Mouse (Mus musculus) neural tube, embryonic 10.5 days (tissue): ENCODE data around the gene Mgat4a.
"Not testable (repeated sequence)": the region's sequence is repeated elsewhere in the genome, so short reads cannot be mapped to it uniquely, and the experiment has no call there.

Source experiments
- DNase-seq: peaks from one replicate; pipeline ENCODE4 v3.0.0-alpha.2; 2017; ENCODE audit warnings: low spot score; ENCODE audit errors: extremely low spot score

Mgat4a gene

DNA sequence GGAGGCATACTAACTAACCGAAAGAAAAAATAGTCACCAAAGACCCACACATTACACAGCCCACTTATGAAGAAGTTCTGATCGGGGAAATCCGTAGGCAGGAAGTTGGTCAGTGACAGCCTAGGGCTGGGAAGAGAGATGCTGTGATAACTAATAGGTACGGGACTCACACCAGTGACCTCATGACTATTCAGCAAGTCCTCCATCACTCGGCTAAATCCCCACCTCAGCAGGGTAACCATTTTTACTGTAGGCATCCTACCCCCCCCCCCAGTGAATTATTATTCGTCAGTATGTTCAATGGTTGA is 8.3 kb downstream of the Mgat4a start:
- DNase-seq: no peak

DNA sequence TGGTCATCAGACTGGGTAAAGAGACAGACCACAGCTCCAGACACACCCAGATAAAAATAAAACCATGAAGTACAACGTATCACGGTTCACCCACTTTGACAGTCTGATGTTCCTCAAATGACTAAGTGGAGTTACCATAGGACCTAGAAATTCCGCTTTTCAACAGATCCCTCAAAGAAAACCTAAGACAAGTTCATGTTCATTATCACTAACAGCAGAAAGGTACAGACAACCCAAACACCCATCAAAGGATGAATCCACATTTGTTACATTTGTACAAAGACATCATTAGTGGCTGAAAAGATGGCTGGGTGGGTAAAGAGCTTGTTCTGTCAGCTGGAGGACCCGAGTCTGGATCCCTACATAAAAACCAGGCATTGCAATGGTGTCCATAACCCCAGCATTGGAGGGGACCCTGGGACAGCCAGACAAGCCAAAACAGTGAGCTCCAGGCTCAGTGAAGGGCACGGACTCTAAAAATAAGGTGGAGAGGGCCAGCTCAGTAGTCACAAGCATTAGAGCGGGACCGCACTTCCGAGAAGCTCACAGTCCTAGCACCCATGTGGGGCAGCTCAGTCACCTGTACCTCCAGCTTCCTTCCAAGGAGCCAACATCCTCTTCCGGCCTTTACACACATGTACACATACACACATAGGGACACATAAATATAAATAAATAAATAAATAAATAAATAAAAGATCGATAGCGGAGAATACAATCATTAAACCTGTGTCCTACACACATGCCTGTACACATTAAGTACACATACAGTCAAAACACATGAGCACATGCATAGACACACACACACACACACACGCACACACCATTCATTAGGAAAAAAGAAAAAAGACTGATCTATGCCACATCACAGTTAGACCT is 8.9 kb downstream of the Mgat4a start:
- no peak for DNase-seq

DNA sequence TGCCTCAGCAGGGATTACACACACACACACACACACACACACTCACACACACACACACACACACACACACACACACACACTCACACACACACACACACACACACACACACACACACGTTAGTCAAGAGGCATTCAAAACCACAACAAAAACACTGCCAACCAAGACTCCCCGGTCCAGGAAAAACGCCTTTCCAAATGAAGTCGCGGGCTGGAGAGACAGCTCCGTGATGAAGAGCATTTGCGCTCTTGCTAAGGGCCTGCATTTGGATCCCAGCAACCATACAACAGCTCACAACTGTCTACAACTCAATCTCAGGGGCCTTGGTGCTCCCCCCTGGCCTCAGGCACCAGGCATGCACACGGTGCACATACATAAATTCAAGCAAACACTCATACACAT is 10.8 kb downstream of the Mgat4a start:
- DNase-seq: no peak

- no peak for DNase-seq
Observed at GRCm38 (mm10) chr1:37526257-37526656, 14.6 kb downstream of the Mgat4a start.

- DNase-seq: no peak
Observed at GRCm38 (mm10) chr1:37524669-37525068, 16.1 kb downstream of the Mgat4a start.

DNA sequence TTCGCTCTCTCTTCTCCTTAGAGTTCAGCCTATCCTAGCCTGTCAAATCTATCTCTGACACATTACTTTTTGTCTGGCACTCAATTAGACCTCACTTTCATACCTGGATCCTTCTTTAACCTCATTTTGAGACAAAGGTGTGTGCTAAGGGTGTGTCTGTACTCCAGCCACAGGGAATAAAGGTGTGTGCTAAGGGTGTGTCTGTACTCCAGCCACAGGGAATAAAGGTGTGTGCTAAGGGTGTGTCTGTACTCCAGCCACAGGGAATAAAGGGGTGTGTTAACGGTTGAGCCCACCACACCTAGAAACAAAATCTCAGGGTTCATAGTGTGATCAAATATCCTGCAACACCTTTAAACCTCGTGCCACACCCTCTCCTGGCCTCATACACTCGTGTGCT is 16.7 kb downstream of the Mgat4a start:
- DNase-seq: not testable (repeated sequence)

GRCm38 (mm10) chr1:37523548-37523947 is 17.3 kb downstream of the Mgat4a start:
- DNase-seq: not testable (repeated sequence)

DNA sequence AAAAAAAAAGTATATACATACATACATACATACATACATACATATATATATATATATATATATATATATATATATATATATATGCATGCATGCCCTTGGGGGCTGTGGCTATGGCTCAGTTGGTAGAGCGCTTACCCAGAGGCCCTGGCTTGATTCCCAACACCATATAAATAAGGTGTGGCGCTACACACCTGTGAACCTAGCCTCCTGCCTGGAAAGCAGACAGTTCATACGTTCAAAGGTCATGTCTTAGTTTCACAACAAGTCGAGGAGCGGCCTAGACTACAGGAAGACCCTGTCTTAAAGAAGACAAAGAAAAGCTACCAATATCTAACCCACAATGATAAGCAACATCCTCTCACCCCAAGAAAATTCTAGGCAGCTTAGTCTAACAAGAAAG is 18.7 kb downstream of the Mgat4a start:
- DNase-seq: no peak

DNA sequence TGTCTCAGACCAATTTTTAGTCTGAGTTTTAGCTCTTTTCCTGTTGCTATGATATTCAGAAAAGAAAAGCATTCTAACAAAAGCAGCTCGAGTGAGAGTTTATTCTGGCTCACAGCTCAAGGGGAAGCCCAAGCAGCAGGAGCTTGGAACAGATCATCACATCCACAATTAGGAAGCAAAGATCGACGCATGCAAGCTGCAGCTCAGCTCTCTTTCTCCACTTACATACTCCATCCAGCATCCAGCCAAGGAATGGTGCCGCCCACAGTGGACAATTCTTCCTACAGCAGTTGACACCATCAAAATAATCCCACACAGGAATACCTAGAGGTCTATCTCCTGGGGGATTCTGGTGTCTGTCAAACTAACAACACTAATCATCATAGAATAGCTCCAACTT is 22.0 kb downstream of the Mgat4a start:
- no peak for DNase-seq

DNA sequence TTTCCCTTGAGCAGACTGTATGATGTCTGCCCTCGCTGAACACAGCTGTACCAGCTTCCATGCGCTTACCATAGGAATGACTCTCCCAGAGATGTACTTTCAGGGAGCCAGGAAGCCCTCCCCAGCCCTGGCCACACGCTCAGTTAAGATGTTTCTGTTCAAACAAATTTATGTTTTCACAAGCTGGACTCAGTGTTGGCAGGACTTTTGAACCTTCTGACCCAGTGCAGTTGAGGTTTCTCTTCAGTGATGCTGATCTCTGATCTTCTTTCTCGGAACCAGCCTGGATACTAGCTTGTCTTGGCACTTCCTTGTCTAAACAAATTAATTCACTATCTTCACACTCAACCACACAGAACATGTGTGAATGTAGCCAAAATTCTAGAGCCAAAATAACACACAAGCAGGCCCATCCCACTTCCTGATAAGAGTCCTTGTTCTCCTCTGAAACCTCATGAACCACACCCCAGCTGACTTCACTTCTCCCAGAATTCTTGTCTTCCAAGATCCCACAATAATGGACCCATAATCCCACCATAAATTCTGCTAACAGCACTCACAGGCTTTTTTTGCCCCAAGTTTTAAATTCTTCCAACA is 22.6 kb downstream of the Mgat4a start:
- DNase-seq: no peak

- DNase-seq: no peak
Observed at GRCm38 (mm10) chr1:37512961-37513431, 27.8 kb downstream of the Mgat4a start.

DNA sequence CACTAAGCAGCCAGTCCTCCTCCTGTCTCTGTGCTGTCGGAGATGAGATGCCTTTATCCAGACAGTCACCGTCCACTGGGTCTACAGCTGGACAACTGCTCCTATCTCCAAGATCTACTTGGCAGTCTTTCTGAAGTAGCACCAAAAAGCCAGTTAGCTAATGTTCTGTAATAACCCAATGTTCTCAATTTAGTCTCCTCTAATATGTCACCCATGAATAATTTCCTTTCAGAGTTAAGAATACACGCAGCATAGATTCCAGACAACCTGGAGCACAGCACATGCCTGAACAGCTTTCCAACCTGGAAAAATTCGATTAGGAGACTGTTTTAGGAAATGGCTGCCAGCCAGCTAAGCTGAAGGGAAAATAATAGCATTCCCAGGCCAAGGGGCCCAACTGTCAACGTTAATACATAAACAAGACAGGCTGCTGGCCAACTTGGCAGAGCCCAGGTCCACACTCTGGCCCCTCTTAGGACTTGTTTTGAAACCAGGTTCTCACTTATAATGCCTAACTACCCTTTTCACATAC is 28.6 kb downstream of the Mgat4a start:
- DNase-seq: no peak

- no peak for DNase-seq
Observed at GRCm38 (mm10) chr1:37510193-37510592, 30.6 kb downstream of the Mgat4a start.

DNA sequence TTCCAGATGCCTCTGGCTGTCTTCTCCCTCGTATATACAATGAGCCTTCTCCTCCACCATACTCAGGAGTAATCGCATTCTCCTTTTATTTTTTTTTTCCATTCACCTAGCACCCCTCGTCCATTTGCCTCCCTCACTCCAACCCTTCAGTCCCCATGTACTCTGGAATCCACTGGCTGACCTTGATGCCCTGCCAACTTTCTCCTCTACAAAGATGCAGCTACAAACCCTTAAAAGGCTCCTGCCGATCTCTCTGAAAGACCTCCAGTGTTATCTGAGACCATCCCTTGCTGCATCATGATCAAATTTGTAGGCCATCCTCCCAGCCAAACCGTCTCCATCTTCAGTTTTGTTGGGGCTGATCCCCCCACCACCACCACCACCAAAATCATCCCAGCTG is 31.4 kb downstream of the Mgat4a start:
- DNase-seq: no peak

DNA sequence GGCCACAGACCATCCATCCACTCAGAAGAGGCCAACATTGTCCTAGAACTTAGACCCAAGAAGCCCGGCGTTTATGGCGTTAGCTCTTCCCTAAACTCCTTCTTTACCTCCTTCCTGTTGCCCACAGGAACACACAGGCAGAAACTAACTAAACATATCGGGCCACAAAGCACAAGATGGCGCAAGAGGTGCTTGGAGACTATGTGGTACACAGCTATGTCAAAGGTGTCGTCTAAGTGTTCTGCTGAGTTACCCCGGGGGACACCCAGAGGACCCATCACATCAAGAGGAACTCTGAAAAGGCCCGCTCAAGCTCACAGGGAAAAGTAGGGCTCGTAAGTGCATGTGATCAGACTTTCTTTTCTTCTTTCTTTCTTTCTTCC is 35.5 kb downstream of the Mgat4a start:
- DNase-seq: no peak

DNA sequence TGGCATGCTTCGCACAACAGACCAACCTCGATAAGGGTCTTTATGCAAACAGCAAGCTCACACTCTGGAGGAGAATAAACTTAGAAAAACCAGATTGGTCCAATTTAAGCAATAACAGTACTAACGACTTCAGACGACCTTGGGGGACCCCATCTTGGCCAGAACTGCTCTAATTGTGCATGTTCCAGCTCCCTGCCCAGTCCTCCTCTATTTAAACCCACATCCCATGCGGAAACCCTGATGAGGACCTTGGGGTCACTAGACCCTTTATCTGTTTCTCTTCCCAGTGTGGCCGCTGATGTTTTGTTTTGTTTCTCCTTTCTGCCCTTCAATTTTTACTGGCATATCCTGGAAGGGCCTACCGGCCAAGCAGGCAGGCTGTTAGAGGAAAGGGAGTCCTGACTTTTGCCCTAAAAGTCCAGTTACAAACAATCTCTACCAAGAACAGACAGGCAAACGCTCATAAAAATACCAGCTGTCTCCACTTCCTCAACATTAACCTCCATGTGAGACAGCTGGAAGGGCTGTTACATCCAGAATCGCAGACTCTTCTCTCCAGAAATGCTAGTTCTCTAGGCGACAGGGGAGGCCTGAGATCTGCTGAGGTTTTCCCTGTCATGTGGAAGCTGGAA is 36.0 kb downstream of the Mgat4a start:
- no peak for DNase-seq

DNA sequence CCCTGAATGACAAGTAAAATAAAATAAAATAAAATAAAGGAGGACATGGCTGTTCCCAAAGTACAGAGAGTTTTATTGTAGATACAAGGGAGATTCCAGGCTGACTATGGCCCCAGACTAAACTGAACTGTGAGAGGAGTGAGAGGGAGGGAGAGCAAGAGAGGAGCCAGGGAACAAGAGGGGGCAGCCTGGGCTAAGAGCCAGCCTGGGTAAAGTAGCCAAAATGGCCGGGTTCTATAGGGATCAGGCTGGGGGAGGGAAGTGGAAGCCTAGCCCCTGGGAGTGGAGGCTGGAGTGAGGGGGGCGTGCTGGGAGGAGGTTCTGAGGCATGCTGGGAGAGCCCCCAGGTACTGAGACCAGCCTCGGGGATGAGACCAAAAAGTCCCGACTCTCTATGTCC is 37.2 kb downstream of the Mgat4a start:
- no peak for DNase-seq

DNA sequence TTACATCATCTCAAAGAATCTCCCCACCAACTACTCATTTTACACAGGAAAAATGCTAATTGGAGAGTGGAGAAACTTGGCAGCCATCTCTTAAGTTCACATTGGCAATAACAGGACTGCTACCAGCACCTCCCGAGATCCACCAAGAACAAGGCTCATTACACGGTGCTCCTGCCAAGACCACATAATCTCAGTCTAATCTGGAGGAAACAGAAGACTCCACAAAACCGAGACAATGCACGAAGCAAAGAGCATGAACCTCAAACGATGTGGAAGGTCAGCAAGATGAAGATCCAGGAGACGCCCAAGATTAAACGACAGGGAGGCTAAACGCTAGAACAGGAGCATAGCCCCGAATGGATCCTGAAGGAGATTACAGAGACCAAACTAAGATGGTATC is 38.5 kb downstream of the Mgat4a start:
- DNase-seq: no peak

DNA sequence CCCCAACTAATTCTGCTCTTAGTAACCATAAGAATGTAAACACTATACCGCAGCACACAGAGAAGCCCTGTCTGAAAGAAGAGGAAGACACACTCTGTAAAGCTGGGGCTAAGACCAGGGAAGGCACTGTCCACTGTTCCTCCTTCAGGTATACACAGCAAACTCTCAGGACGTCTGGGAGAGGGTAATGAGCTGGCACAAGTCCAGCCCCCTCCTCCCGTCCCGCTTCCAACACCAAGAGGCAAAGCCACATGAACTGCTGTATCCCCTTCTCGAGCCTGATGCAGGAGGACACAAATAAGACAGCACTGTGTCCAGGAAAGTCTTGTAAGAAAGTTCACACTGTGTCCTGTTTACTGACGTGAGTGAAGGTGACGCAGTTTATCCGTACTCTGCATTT is 40.1 kb downstream of the Mgat4a start:
- no peak for DNase-seq

DNA sequence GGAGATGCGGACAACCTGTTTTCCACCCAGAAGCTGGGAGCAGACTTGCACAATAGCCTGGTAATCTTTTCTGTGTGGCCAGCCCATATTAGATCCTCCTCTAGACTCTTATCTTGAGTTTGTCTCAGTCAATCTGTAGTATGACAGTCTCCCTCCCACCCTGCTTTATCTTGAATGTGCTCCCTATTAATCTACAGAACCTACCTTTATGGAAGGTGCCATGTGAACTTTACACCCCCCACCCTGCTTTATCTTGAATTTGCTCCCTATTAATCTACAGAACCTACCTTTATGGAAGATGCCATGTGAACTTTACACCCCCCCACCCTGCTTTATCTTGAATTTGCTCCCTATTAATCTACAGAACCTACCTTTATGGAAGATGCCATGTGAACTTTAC is 41.4 kb downstream of the Mgat4a start:
- not testable (repeated sequence) for DNase-seq

- DNase-seq: no peak
Observed at GRCm38 (mm10) chr1:37498911-37499310, 41.9 kb downstream of the Mgat4a start.

GRCm38 (mm10) chr1:37496591-37497280 is 44.1 kb downstream of the Mgat4a start:
- DNase-seq: no peak
